Mouse (Mus musculus): Measurements from ENCODE around the gene Zfp341. TPM values are rescaled to one million over a fixed set of nuclear protein-coding genes. Genes with fewer than 3 reads are reported as not detected.

The Zfp341 gene
- polyA plus RNA-seq, 1 experiment from 2014 or later = 1.3 TPM

- H3K9ac ChIP-seq (replicated peaks; ENCODE audit: low read length) = no peak overlapping the region
- no peak overlapping the region for H3K4me2 ChIP-seq (replicated peaks; ENCODE audit: low read depth, low read length)
- no peaks in the 10 kb centered on the region for H3K27me3 ChIP-seq (ENCODE audit: insufficient read depth, low read length)
- 68% methylated on average over 15 of the region's 15 CpGs for WGBS
- no peaks in the 10 kb centered on the region for H3K9me3 ChIP-seq (ENCODE audit: low read length)
- no peak overlapping the region for H3K27ac ChIP-seq (ENCODE audit: low read length)
- peaks cover 13% of the 10 kb centered on the region for H3K36me3 ChIP-seq (ENCODE audit: insufficient read depth, low read length)
- no peak overlapping the region for H3K4me3 ChIP-seq (ENCODE audit: low read length)
- no peak for ATAC-seq (ENCODE audit: low FRiP score, low TSS enrichment)
- peaks cover 7% of the 10 kb centered on the region; the same call in 1 of the 2 replicates for H3K4me1 ChIP-seq (ENCODE audit: insufficient read depth, low read length)
These were observed 28.9 kb upstream of the Zfp341 start for GRCm38 (mm10) chr2:154583906-154584872.

DNA sequence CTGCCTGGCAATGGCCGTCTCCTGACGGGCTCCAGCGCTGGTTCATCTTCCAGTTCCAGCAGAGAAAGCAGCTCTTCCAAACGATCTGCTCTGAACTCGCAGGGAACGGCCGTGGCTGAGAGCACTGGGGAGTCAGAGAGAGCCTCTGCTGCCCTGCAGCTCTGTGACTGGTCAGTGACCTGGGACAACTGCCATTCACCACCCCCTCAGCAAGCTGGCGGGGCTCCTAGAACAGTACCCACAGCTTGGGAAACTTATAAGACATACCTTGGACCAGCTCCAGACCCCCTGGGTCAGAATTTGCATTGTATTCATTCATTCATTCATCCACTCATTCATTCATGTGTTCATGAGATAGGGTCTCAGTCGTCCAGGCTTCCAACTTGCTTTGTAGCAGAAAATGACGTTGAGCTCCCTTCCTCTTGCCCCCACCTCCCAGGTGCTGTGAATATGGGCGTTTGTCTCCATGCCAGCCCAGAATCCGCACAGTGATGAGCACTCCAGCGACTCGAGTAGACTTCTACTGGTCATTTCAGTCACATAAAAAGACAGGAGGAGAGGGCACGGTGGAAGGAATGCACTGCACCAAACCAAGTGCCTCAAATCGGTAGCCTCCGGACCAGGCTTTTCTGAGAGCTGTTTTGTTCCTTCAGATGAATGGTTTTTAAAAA is 28.0 kb upstream of the Zfp341 start:
- Histone ChIP-seq H3K27ac (ENCODE audit: low read length) (no peak overlapping the region), H3K36me3 (ENCODE audit: insufficient read depth, low read length) (peaks cover 13% of the 10 kb centered on the region), H3K4me3 (ENCODE audit: low read length) (no peak overlapping the region), H3K9me3 (ENCODE audit: low read length) (no peaks in the 10 kb centered on the region), H3K27me3 (ENCODE audit: insufficient read depth, low read length) (no peaks in the 10 kb centered on the region), H3K4me1 (ENCODE audit: insufficient read depth, low read length) (peaks cover 7% of the 10 kb centered on the region; the same call in 1 of the 2 replicates), H3K4me2 (replicated peaks; ENCODE audit: low read depth, low read length) (no peak overlapping the region), H3K9ac (replicated peaks; ENCODE audit: low read length) (no peak overlapping the region)
- 63% methylated on average over 17 of the region's 17 CpGs for WGBS
- no peak for ATAC-seq (ENCODE audit: low FRiP score, low TSS enrichment)

- H3K9me3 ChIP-seq (ENCODE audit: low read length) = no peaks in the 10 kb centered on the region
- WGBS = 74% methylated on average over 5 of the region's 5 CpGs
- no peaks in the 10 kb centered on the region for H3K27me3 ChIP-seq (ENCODE audit: insufficient read depth, low read length)
- H3K4me1 ChIP-seq (ENCODE audit: insufficient read depth, low read length) = peaks cover 7% of the 10 kb centered on the region; the same call in 1 of the 2 replicates
- no peak overlapping the region for H3K4me3 ChIP-seq (ENCODE audit: low read length)
- H3K27ac ChIP-seq (ENCODE audit: low read length) = no peak overlapping the region
- no peak overlapping the region for H3K4me2 ChIP-seq (replicated peaks; ENCODE audit: low read depth, low read length)
- H3K9ac ChIP-seq (replicated peaks; ENCODE audit: low read length) = no peak overlapping the region
- no peak for ATAC-seq (ENCODE audit: low FRiP score, low TSS enrichment)
- H3K36me3 ChIP-seq (ENCODE audit: insufficient read depth, low read length) = peaks cover 13% of the 10 kb centered on the region
These were observed 26.7 kb upstream of the Zfp341 start for GRCm38 (mm10) chr2:154586405-154586804.

DNA sequence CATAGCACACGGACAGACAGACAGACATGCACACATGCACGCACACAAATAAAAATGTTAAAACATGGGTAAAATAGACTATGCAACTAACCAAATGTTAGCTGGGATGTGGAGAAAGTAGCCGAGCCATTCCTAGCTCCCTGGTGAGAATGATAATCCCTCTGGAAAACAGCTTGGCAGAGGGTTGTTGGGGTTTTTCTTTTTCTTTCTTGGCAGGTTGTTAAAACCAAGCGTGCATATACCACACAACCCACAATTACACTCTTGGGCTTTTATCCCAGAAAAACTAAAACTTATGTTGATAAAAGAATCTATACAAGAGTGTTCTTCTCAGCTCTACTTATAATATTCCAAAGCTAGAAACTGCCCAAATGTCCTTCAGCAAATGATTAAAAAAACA is 24.0 kb upstream of the Zfp341 start:
- Histone ChIP-seq H3K27ac (ENCODE audit: low read length) (no peak overlapping the region), H3K36me3 (ENCODE audit: insufficient read depth, low read length) (peaks cover 19% of the 10 kb centered on the region), H3K9ac (replicated peaks; ENCODE audit: low read length) (no peak overlapping the region), H3K4me3 (ENCODE audit: low read length) (no peak overlapping the region), H3K9me3 (ENCODE audit: low read length) (no peaks in the 10 kb centered on the region), H3K27me3 (ENCODE audit: insufficient read depth, low read length) (no peaks in the 10 kb centered on the region), H3K4me1 (ENCODE audit: insufficient read depth, low read length) (peaks cover 5% of the 10 kb centered on the region; the same call in 1 of the 2 replicates), H3K4me2 (replicated peaks; ENCODE audit: low read depth, low read length) (no peak overlapping the region)
- no peak for ATAC-seq (ENCODE audit: low FRiP score, low TSS enrichment)
- WGBS = 87% methylated on average over 4 of the region's 4 CpGs

DNA sequence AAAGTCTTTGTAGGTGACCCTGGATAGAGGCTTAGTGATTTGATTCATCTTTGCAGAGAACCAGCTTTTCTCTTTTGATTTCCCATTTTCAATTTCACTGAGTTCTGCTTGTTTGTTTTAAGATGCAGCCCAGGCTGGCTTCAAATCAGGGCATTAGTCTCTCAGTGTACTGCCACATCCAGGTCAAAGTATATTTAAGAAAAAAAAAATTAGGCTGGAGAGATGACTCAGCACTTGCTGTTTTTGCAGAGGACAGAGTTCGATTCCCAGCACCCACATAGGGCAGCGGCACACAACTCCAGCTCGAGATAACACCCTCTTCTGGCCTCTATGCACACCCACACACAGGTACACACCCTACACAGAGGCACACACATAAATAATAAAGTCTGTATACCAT is 21.9 kb upstream of the Zfp341 start:
- Histone ChIP-seq H3K27me3 (ENCODE audit: insufficient read depth, low read length) (no peaks in the 10 kb centered on the region), H3K36me3 (ENCODE audit: insufficient read depth, low read length) (peaks cover 26% of the 10 kb centered on the region), H3K4me1 (ENCODE audit: insufficient read depth, low read length) (no peaks in the 10 kb centered on the region), H3K9ac (replicated peaks; ENCODE audit: low read length) (no peak overlapping the region), H3K4me2 (replicated peaks; ENCODE audit: low read depth, low read length) (no peak overlapping the region), H3K27ac (ENCODE audit: low read length) (no peak overlapping the region), H3K9me3 (ENCODE audit: low read length) (no peaks in the 10 kb centered on the region), H3K4me3 (ENCODE audit: low read length) (no peak overlapping the region)
- WGBS = 80% methylated on average over 3 of the region's 3 CpGs
- no peak for ATAC-seq (ENCODE audit: low FRiP score, low TSS enrichment)

DNA sequence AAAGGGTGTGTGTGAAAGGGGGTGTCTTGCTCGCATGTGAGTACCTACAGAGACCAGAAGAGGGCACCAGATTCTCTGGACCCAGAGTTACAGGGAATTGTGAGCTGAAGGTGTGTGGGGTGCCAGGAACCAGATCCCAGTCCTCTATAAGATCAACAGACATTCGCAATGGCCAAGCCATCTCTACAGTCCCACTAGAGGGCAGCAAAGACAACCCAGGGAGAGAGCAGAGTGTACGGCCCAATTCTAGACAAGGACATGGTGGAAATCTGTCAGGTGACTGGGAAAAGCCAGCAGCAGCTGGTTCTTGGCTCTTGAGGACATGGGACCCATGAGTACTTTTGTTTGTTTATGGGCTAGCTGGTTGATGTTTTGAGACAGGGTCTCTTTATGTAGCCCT is 20.1 kb upstream of the Zfp341 start:
- no peak for ATAC-seq (ENCODE audit: low FRiP score, low TSS enrichment)
- Histone ChIP-seq H3K36me3 (ENCODE audit: insufficient read depth, low read length) (peaks cover 13% of the 10 kb centered on the region; the same call in 1 of the 2 replicates), H3K4me2 (replicated peaks; ENCODE audit: low read depth, low read length) (no peak overlapping the region), H3K9ac (replicated peaks; ENCODE audit: low read length) (no peak overlapping the region), H3K4me1 (ENCODE audit: insufficient read depth, low read length) (no peaks in the 10 kb centered on the region), H3K27me3 (ENCODE audit: insufficient read depth, low read length) (no peaks in the 10 kb centered on the region), H3K27ac (ENCODE audit: low read length) (no peak overlapping the region), H3K9me3 (ENCODE audit: low read length) (no peaks in the 10 kb centered on the region), H3K4me3 (ENCODE audit: low read length) (no peak overlapping the region)
- 71% methylated on average over 3 of the region's 3 CpGs for WGBS

GRCm38 (mm10) chr2:154595775-154596174 is 17.3 kb upstream of the Zfp341 start:
- Histone ChIP-seq H3K9me3 (ENCODE audit: low read length) (no peaks in the 10 kb centered on the region), H3K36me3 (ENCODE audit: insufficient read depth, low read length) (peaks cover 13% of the 10 kb centered on the region; the same call in 1 of the 2 replicates), H3K27ac (ENCODE audit: low read length) (no peak overlapping the region), H3K4me1 (ENCODE audit: insufficient read depth, low read length) (no peaks in the 10 kb centered on the region), H3K27me3 (ENCODE audit: insufficient read depth, low read length) (no peaks in the 10 kb centered on the region), H3K4me3 (ENCODE audit: low read length) (no peak overlapping the region), H3K4me2 (replicated peaks; ENCODE audit: low read depth, low read length) (no peak overlapping the region), H3K9ac (replicated peaks; ENCODE audit: low read length) (no peak overlapping the region)
- ATAC-seq (ENCODE audit: low FRiP score, low TSS enrichment) = no peak
- WGBS = 65% methylated on average over 5 of the region's 5 CpGs

- WGBS = 92% methylated on average over 3 of the region's 3 CpGs
- Histone ChIP-seq H3K27ac (ENCODE audit: low read length) (no peak overlapping the region), H3K4me3 (ENCODE audit: low read length) (no peak overlapping the region), H3K9me3 (ENCODE audit: low read length) (no peaks in the 10 kb centered on the region), H3K36me3 (ENCODE audit: insufficient read depth, low read length) (peaks cover 13% of the 10 kb centered on the region; the same call in 1 of the 2 replicates), H3K4me2 (replicated peaks; ENCODE audit: low read depth, low read length) (no peak overlapping the region), H3K4me1 (ENCODE audit: insufficient read depth, low read length) (no peaks in the 10 kb centered on the region), H3K9ac (replicated peaks; ENCODE audit: low read length) (no peak overlapping the region), H3K27me3 (ENCODE audit: insufficient read depth, low read length) (no peaks in the 10 kb centered on the region)
- no peak for ATAC-seq (ENCODE audit: low FRiP score, low TSS enrichment)
These were observed 15.7 kb upstream of the Zfp341 start for GRCm38 (mm10) chr2:154597399-154597798.

GRCm38 (mm10) chr2:154600586-154600985 is 12.5 kb upstream of the Zfp341 start:
- Histone ChIP-seq H3K9me3 (ENCODE audit: low read length) (no peaks in the 10 kb centered on the region), H3K27ac (ENCODE audit: low read length) (no peak overlapping the region), H3K4me2 (replicated peaks; ENCODE audit: low read depth, low read length) (no peak overlapping the region), H3K4me3 (ENCODE audit: low read length) (no peak overlapping the region), H3K36me3 (ENCODE audit: insufficient read depth, low read length) (0 out of 2 replicates have a peak, but pooled peaks cover 2% of the 10 kb centered on the region), H3K9ac (replicated peaks; ENCODE audit: low read length) (no peak overlapping the region), H3K4me1 (ENCODE audit: insufficient read depth, low read length) (peaks cover 8% of the 10 kb centered on the region; the same call in 1 of the 2 replicates), H3K27me3 (ENCODE audit: insufficient read depth, low read length) (no peaks in the 10 kb centered on the region)
- 74% methylated on average over 6 of the region's 6 CpGs for WGBS
- ATAC-seq (ENCODE audit: low FRiP score, low TSS enrichment) = no peak
